Mouse (Mus musculus): ENCODE measurements around the gene Spata33.
"Not testable (repeated sequence)": the region's sequence is repeated elsewhere in the genome, so short reads cannot be mapped to it uniquely, and the experiment has no call there.

Gene Spata33

GRCm38 (mm10) chr8:123228416-123228815 lies 15.8 kb downstream of the Spata33 start:
- in situ Hi-C loops (cut with MboI; ENCODE audit: low pct_unique_long_range_greater_than_20kb in 1 of 2, low sequenced_read_pairs in 2 of 2, unreplicated experiment in 1 of 2): no loop called here

GRCm38 (mm10) chr8:123230326-123230725 lies 17.7 kb downstream of the Spata33 start:
- in situ Hi-C loops (cut with MboI; ENCODE audit: low pct_unique_long_range_greater_than_20kb in 1 of 2, low sequenced_read_pairs in 2 of 2, unreplicated experiment in 1 of 2): not testable (repeated sequence)

- in situ Hi-C loops (cut with MboI; ENCODE audit: low pct_unique_long_range_greater_than_20kb in 1 of 2, low sequenced_read_pairs in 2 of 2, unreplicated experiment in 1 of 2): no loop called here
Observed at GRCm38 (mm10) chr8:123231742-123232141, 19.1 kb downstream of the Spata33 start.

- in situ Hi-C loops (cut with MboI; ENCODE audit: low pct_unique_long_range_greater_than_20kb in 1 of 2, low sequenced_read_pairs in 2 of 2, unreplicated experiment in 1 of 2): no loop called here
Observed at GRCm38 (mm10) chr8:123232553-123232952, 19.9 kb downstream of the Spata33 start.

GRCm38 (mm10) chr8:123233300-123233699 lies 20.7 kb downstream of the Spata33 start:
- in situ Hi-C loops (cut with MboI; ENCODE audit: low pct_unique_long_range_greater_than_20kb in 1 of 2, low sequenced_read_pairs in 2 of 2, unreplicated experiment in 1 of 2): no loop called here

- in situ Hi-C loops (cut with MboI; ENCODE audit: low pct_unique_long_range_greater_than_20kb in 1 of 2, low sequenced_read_pairs in 2 of 2, unreplicated experiment in 1 of 2): no loop called here
Observed at GRCm38 (mm10) chr8:123233760-123234159, 21.1 kb downstream of the Spata33 start.

GRCm38 (mm10) chr8:123234918-123235519 lies 22.4 kb downstream of the Spata33 start:
- in situ Hi-C loops (cut with MboI; ENCODE audit: low pct_unique_long_range_greater_than_20kb in 1 of 2, low sequenced_read_pairs in 2 of 2, unreplicated experiment in 1 of 2): no loop called here

- in situ Hi-C loops (cut with MboI; ENCODE audit: low pct_unique_long_range_greater_than_20kb in 1 of 2, low sequenced_read_pairs in 2 of 2, unreplicated experiment in 1 of 2): no loop called here
Observed at GRCm38 (mm10) chr8:123235520-123236497, 23.2 kb downstream of the Spata33 start, which contains the start of gene Spata2l. Gene Spata2l (minus strand): TSS chr8:123236233.

GRCm38 (mm10) chr8:123239398-123239797 lies 26.8 kb downstream of the Spata33 start:
- in situ Hi-C loops (cut with MboI; ENCODE audit: low pct_unique_long_range_greater_than_20kb in 1 of 2, low sequenced_read_pairs in 2 of 2, unreplicated experiment in 1 of 2): no loop called here

- in situ Hi-C loops (cut with MboI; ENCODE audit: low pct_unique_long_range_greater_than_20kb in 1 of 2, low sequenced_read_pairs in 2 of 2, unreplicated experiment in 1 of 2): no loop called here
Observed at GRCm38 (mm10) chr8:123242107-123242923, 29.7 kb downstream of the Spata33 start.

GRCm38 (mm10) chr8:123243053-123243452 lies 30.4 kb downstream of the Spata33 start:
- in situ Hi-C loops (cut with MboI; ENCODE audit: low pct_unique_long_range_greater_than_20kb in 1 of 2, low sequenced_read_pairs in 2 of 2, unreplicated experiment in 1 of 2): no loop called here

- in situ Hi-C loops (cut with MboI; ENCODE audit: low pct_unique_long_range_greater_than_20kb in 1 of 2, low sequenced_read_pairs in 2 of 2, unreplicated experiment in 1 of 2): no loop called here
Observed at GRCm38 (mm10) chr8:123244382-123244781, 31.8 kb downstream of the Spata33 start.

- in situ Hi-C loops (cut with MboI; ENCODE audit: low pct_unique_long_range_greater_than_20kb in 1 of 2, low sequenced_read_pairs in 2 of 2, unreplicated experiment in 1 of 2): no loop called here
Observed at GRCm38 (mm10) chr8:123245543-123245942, 32.9 kb downstream of the Spata33 start.

GRCm38 (mm10) chr8:123247748-123248147 lies 35.1 kb downstream of the Spata33 start:
- in situ Hi-C loops (cut with MboI; ENCODE audit: low pct_unique_long_range_greater_than_20kb in 1 of 2, low sequenced_read_pairs in 2 of 2, unreplicated experiment in 1 of 2): no loop called here

GRCm38 (mm10) chr8:123248596-123248995 lies 36.0 kb downstream of the Spata33 start:
- in situ Hi-C loops (cut with MboI; ENCODE audit: low pct_unique_long_range_greater_than_20kb in 1 of 2, low sequenced_read_pairs in 2 of 2, unreplicated experiment in 1 of 2): no loop called here

GRCm38 (mm10) chr8:123250940-123251339 lies 38.3 kb downstream of the Spata33 start:
- in situ Hi-C loops (cut with MboI; ENCODE audit: low pct_unique_long_range_greater_than_20kb in 1 of 2, low sequenced_read_pairs in 2 of 2, unreplicated experiment in 1 of 2): no loop called here

- in situ Hi-C loops (cut with MboI; ENCODE audit: low pct_unique_long_range_greater_than_20kb in 1 of 2, low sequenced_read_pairs in 2 of 2, unreplicated experiment in 1 of 2): no loop called here
Observed at GRCm38 (mm10) chr8:123252925-123253324, 40.3 kb downstream of the Spata33 start.

GRCm38 (mm10) chr8:123253451-123254098 lies 40.9 kb downstream of the Spata33 start:
- in situ Hi-C loops (cut with MboI; ENCODE audit: low pct_unique_long_range_greater_than_20kb in 1 of 2, low sequenced_read_pairs in 2 of 2, unreplicated experiment in 1 of 2): no loop called here
